29 mouse cellular contexts compared by ENCODE assay signal in genomic region chr5:151374825-151375224, GRCm38 (mm10). TPM values are rescaled to one million over a fixed set of nuclear protein-coding genes. Genes with fewer than 3 reads are reported as not detected.
DNase-seq lines count a peak whose midpoint lies in the region; ATAC-seq and TF ChIP-seq lines count a peak whose summit lies in the region.
"Had no signal": no experiment of that assay in that cellular context is flagged by ENCODE, and none has a peak within 500 bp of the region (broad histone marks: within the 10 kb centered on the region; RNA-seq: fewer than 3 reads in every experiment).

No protein-coding gene starts in this region.

- POLR2A ChIA-PET in Patski (lab: Charles Lee) = interaction anchor here (0.7 kb wide), 1 partner anchor 292 kb away, joined by 6 read pairs; no protein-coding TSS in a partner anchor

- H3K4me2 ChIP-seq in myocyte (ENCODE audit: low read depth) = peak overlapping the region; percentile 19
- H3K4me2 ChIP-seq: embryonic facial prominence, embryonic 13.5 days; embryonic facial prominence, embryonic 15.5 days; forebrain, embryonic 13.5 days; forebrain, embryonic 15.5 days had no signal

- in situ Hi-C loops in Patski (cut with MboI; ENCODE audit: low pct_unique_long_range_greater_than_20kb) = no loop called here

- DNase-seq in 3134 (ENCODE audit: extremely low read depth, insufficient read length, low spot score) = peak; percentile 51
- peak; percentile 43 for DNase-seq in 416B (ENCODE audit: low read depth)
- DNase-seq in Patski (ENCODE audit: low read depth, low spot score) = no peak
- no peak for DNase-seq in heart, adult 9 months (ENCODE audit: low spot score in 2 of 2)
- no peak for DNase-seq in adrenal gland, postnatal 14 days
- no peak for DNase-seq in urinary bladder, postnatal 25 days (ENCODE audit: low spot score)
- DNase-seq: adrenal gland, adult 8-10 months; adrenal gland, postnatal 25 days; cerebellum, adult 11 months; cerebellum, adult 18-20 months; cerebellum, adult 8-10 months; cerebellum, adult 9-11 months; cerebellum, postnatal 14 days; cerebellum, postnatal 36 days; embryo, embryonic 11 days; forebrain, postnatal 0 days had no signal

- no peaks in the 10 kb centered on the region for H3K79me2 ChIP-seq in myocyte (ENCODE audit: control insufficient read depth, insufficient read depth)

- CTCF ChIA-PET in Patski (lab: Charles Lee) = interaction anchor here (0.8 to 1.8 kb wide), 5 partner anchors 11 to 312 kb away, joined by 3 to 7 read pairs (median 3); no protein-coding TSS in a partner anchor

- no peak for TF ChIP-seq CTCF in Patski (IDR thresholded peaks at IDR 0.05)

- H3K4me3 ChIP-seq in myocyte = no peak overlapping the region
- H3K4me3 ChIP-seq: embryonic facial prominence, embryonic 13.5 days; embryonic facial prominence, embryonic 15.5 days; forebrain, embryonic 13.5 days; forebrain, embryonic 15.5 days had no signal

- peak; percentile 72 for ATAC-seq in Patski
- ATAC-seq: activated CD4-positive, CD25-positive, alpha-beta regulatory T cell, adult 4 months; forebrain, embryonic 13.5 days; forebrain, embryonic 15.5 days; forebrain, postnatal 0 days had no signal

- no peak overlapping the region for H3ac ChIP-seq in myocyte (ENCODE audit: control insufficient read depth, insufficient read length)

- H3K36me3 ChIP-seq in myocyte (ENCODE audit: control insufficient read depth, insufficient read depth) = no peaks in the 10 kb centered on the region
- H3K36me3 ChIP-seq: embryonic facial prominence, embryonic 13.5 days; embryonic facial prominence, embryonic 15.5 days; forebrain, embryonic 15.5 days had no signal

- no peak for TF ChIP-seq POLR2A in myocyte (IDR thresholded peaks at IDR 0.05; ENCODE audit: insufficient read length, low read depth)

- H3K27me3 ChIP-seq in Patski (no peaks in the 10 kb centered on the region), myocyte (ENCODE audit: control insufficient read depth, insufficient read depth, insufficient read length) (no peaks in the 10 kb centered on the region)
- H3K27me3 ChIP-seq: embryonic facial prominence, embryonic 13.5 days; embryonic facial prominence, embryonic 15.5 days; forebrain, embryonic 13.5 days; forebrain, embryonic 15.5 days had no signal

TF ChIP-seq in myocyte, 11 proteins besides CTCF, POLR2A, EP300 and RAD21:
- TF ChIP-seq CEBPB (IDR thresholded peaks at IDR 0.05; ENCODE audit: insufficient read depth, poor library complexity, severe bottlenecking) = peak; percentile 55; the same call in 1 of the 2 replicates
- no peak for TF ChIP-seq MAX (IDR thresholded peaks at IDR 0.05; ENCODE audit: low read depth)
- no peak for TF ChIP-seq POLR2AphosphoS2 (IDR thresholded peaks at IDR 0.05; ENCODE audit: insufficient read length, low read depth)

RNA-seq across cellular contexts. Expression of gene Gm42906, which starts 53.1 kb away (rescaled TPM):
- polyA plus RNA-seq in Patski (2021) (not detected), myocyte (2012; fragmentation: generic; extraction: Trizol) (not detected)
- 1.2 TPM in 1 of 2 replicates, not detected in the other for total RNA-seq in adrenal gland, postnatal 14 days (2021)
- total RNA-seq: adrenal gland, postnatal 4 days; common myeloid progenitor, adult 5-6 weeks; ES-E14; forebrain, postnatal 0 days; MEL had no signal
- polyA plus RNA-seq: activated CD4-positive, CD25-positive, alpha-beta regulatory T cell, adult 4 months; brain, embryonic 14.5 days; embryonic facial prominence, embryonic 11.5 days; embryonic facial prominence, embryonic 13.5 days; embryonic facial prominence, embryonic 15.5 days; forebrain, embryonic 11.5 days; forebrain, embryonic 13.5 days; forebrain, embryonic 15.5 days; forebrain, postnatal 0 days had no signal

Comparison
In these comparisons a context has a peak if more than half of its experiments do, and no peak if none do; other contexts are left out.
1. DNase-seq: peak in 3134 (single experiment) and 416B (single experiment); none in Patski (single experiment), heart, adult 9 months (0 of 2), adrenal gland, postnatal 14 days (single experiment) and urinary bladder, postnatal 25 days (single experiment).